In the genomic region with DNA sequence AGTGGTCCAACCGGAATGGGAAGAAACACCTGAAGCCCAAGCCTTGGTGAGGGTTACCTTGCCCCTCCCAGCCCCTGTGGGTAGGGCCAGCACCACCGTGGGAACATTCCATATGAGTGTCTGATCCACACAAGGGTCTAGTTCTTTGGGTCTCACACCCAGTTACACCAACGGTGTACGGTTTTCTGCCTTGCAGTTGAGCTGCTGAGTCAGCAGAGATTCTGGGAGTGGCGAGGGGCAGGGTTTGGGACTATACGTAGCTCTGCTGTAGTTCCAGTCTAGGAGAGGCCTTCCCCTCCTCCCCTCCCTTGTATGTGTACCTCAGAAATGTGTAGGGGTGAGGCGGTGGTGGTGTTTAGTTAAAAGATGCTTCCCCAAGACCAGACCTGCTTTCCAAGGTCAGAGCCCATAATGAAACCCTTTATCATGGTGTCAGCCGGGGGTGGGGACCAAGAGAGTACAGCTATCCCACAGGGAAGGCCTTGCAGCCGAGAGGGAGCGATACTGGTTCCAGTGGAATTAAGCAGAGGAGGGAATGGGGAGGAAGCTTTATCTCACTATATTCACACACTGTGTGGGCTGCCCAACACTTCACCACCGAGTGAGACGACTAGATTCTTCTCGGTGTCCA, we compare ENCODE assay signal across 8 mouse cellular contexts. TPM values are rescaled to one million over a fixed set of nuclear protein-coding genes. Genes with fewer than 3 reads are reported as not detected.
DNase-seq lines count a peak whose midpoint lies in the region; ATAC-seq and TF ChIP-seq lines count a peak whose summit lies in the region.

No protein-coding gene starts in this region.

- no peak for TF ChIP-seq EP300 in liver, embryonic 14.5 days (IDR thresholded peaks at IDR 0.05; ENCODE audit: low read depth)

- H3K36me3 ChIP-seq in kidney, adult 2 months (ENCODE audit: control insufficient read depth, insufficient read depth, low read length): no peaks in the 10 kb centered on the region
- H3K36me3 ChIP-seq in forebrain, embryonic 14.5 days (ENCODE audit: control insufficient read depth, insufficient read depth, low read length): no peaks in the 10 kb centered on the region
- H3K36me3 ChIP-seq in liver, embryonic 14.5 days (replicated peaks; ENCODE audit: control insufficient read depth, insufficient read depth, low read depth): no peaks in the 10 kb centered on the region
- H3K36me3 ChIP-seq in neural tube, embryonic 14.5 days (ENCODE audit: control insufficient read depth, insufficient read depth, low read length): no peaks in the 10 kb centered on the region

- H3K27me3 ChIP-seq in kidney, adult 2 months (replicated peaks; ENCODE audit: control insufficient read depth, insufficient read depth, low read length): no peaks in the 10 kb centered on the region
- H3K27me3 ChIP-seq in forebrain, embryonic 14.5 days (replicated peaks; ENCODE audit: control insufficient read depth, insufficient read depth, low read length): no peaks in the 10 kb centered on the region
- H3K27me3 ChIP-seq in liver, embryonic 14.5 days (ENCODE audit: control insufficient read depth, insufficient read depth, low read length): no peaks in the 10 kb centered on the region
- no peaks in the 10 kb centered on the region for H3K27me3 ChIP-seq in neural tube, embryonic 14.5 days (ENCODE audit: control insufficient read depth, insufficient read depth, low read length)

- peak overlapping the region; percentile 84 for H3K4me2 ChIP-seq in forebrain, embryonic 14.5 days (ENCODE audit: low read length)
- peak overlapping the region; percentile 94 for H3K4me2 ChIP-seq in liver, embryonic 14.5 days (ENCODE audit: low read depth)
- peak overlapping the region; percentile 93; the same call in 1 of the 2 replicates for H3K4me2 ChIP-seq in neural tube, embryonic 14.5 days (ENCODE audit: low read depth, low read length)

- TF ChIP-seq CTCF in kidney, adult 2 months (conservative IDR thresholded peaks at IDR 0.05; ENCODE audit: insufficient read depth, insufficient read length, low read depth, low read length): no peak
- no peak for TF ChIP-seq CTCF in liver, embryonic 14.5 days (IDR thresholded peaks at IDR 0.05; ENCODE audit: low read depth)

- H3K4me1 ChIP-seq in kidney, adult 2 months (ENCODE audit: control insufficient read depth, insufficient read depth, low read length): peaks cover 3% of the 10 kb centered on the region; the same call in 1 of the 2 replicates
- H3K4me1 ChIP-seq in forebrain, embryonic 14.5 days (ENCODE audit: control insufficient read depth, insufficient read depth, low read length): 0 out of 2 replicates have a peak, but pooled peaks cover 3% of the 10 kb centered on the region
- H3K4me1 ChIP-seq in liver, embryonic 14.5 days (replicated peaks; ENCODE audit: control insufficient read depth in 2 of 2, insufficient read depth in 2 of 2, low read length in 1 of 2): peaks cover 12 to 15% of the 10 kb centered on the region in 2 experiments
- peaks cover 4% of the 10 kb centered on the region for H3K4me1 ChIP-seq in neural tube, embryonic 14.5 days (ENCODE audit: control insufficient read depth, insufficient read depth, low read length)

- no peak overlapping the region for H3K27ac ChIP-seq in kidney, adult 2 months (ENCODE audit: insufficient read depth, low read depth, low read length)
- H3K27ac ChIP-seq in forebrain, embryonic 14.5 days (ENCODE audit: low read depth, low read length): no peak overlapping the region
- no peak overlapping the region for H3K27ac ChIP-seq in liver, embryonic 14.5 days
- H3K27ac ChIP-seq in neural tube, embryonic 14.5 days (ENCODE audit: low read depth, low read length): no peak overlapping the region

- peak; percentile 28 for DNase-seq in kidney, postnatal 10 days
- DNase-seq in kidney, adult 2 months: no peak
- no peak for DNase-seq in forebrain, embryonic 14.5 days (ENCODE audit: low spot score)
- DNase-seq in liver, embryonic 14.5 days (ENCODE audit: low read depth in 3 of 3, low spot score in 3 of 3): no peak
- DNase-seq in layer of hippocampus, adult 8-10 months (ENCODE audit: low spot score in 2 of 2): no peak
- DNase-seq in cerebellum, adult 8-10 months: no peak

- no peak overlapping the region for H3K4me3 ChIP-seq in kidney, adult 2 months (ENCODE audit: insufficient read depth, low read depth, low read length)
- no peak overlapping the region for H3K4me3 ChIP-seq in forebrain, embryonic 14.5 days (ENCODE audit: low read depth, low read length)
- no peak overlapping the region for H3K4me3 ChIP-seq in liver, embryonic 14.5 days (ENCODE audit: insufficient read depth in 1 of 2, low read depth in 2 of 2, low read length in 2 of 2)
- no peak overlapping the region for H3K4me3 ChIP-seq in neural tube, embryonic 14.5 days (ENCODE audit: low read depth, low read length)

- H3K9me3 ChIP-seq in forebrain, embryonic 14.5 days (replicated peaks; ENCODE audit: control insufficient read depth, low read length): no peaks in the 10 kb centered on the region
- H3K9me3 ChIP-seq in liver, embryonic 14.5 days (ENCODE audit: control insufficient read depth, low read length): no peaks in the 10 kb centered on the region
- no peaks in the 10 kb centered on the region for H3K9me3 ChIP-seq in neural tube, embryonic 14.5 days (ENCODE audit: control insufficient read depth, low read length)

- WGBS in kidney, adult 2 months: 50% methylated on average over 13 of the region's 13 CpGs
- WGBS in forebrain, embryonic 14.5 days: 38% methylated on average over 13 of the region's 13 CpGs
- WGBS in liver, embryonic 14.5 days (ENCODE audit: insufficient replicate concordance): 28% methylated on average over 13 of the region's 13 CpGs
- WGBS in neural tube, embryonic 14.5 days: 27% methylated on average over 13 of the region's 13 CpGs

- no peak for TF ChIP-seq POLR2A in kidney, adult 2 months (IDR thresholded peaks at IDR 0.05; ENCODE audit: low read depth, low read length)

- ATAC-seq in forebrain, embryonic 14.5 days: no peak
- no peak for ATAC-seq in liver, embryonic 14.5 days (ENCODE audit: insufficient read depth)
- no peak for ATAC-seq in neural tube, embryonic 14.5 days (ENCODE audit: low read depth)
- ATAC-seq in frontal cortex, adult (ENCODE audit: low TSS enrichment): no peak

- no peak overlapping the region for H3K9ac ChIP-seq in forebrain, embryonic 14.5 days (ENCODE audit: low read length)
- H3K9ac ChIP-seq in liver, embryonic 14.5 days (replicated peaks): 0 out of 2 replicates have a peak overlapping the region, but pooled peaks have one; percentile 11
- no peak overlapping the region for H3K9ac ChIP-seq in neural tube, embryonic 14.5 days (replicated peaks; ENCODE audit: low read depth, low read length)

RNA-seq across cellular contexts. Expression of gene Kdm5b, which starts 4.6 kb away (rescaled TPM):
- polyA plus RNA-seq in kidney, adult 2 months (2012; rRNA removed): 6.1 and 6.2 TPM in 2 replicates
- 75.3 and 88.4 TPM in 2 replicates for polyA plus RNA-seq in forebrain, embryonic 14.5 days (2014; fragmentation: Nextera tagmentation; extraction: Ambion mirVana)
- 1.5 and 1.8 TPM in 2 replicates for polyA plus RNA-seq in liver, embryonic 14.5 days (2012; rRNA removed)
- 4.2 and 4.9 TPM in 2 replicates for polyA plus RNA-seq in liver, embryonic 14.5 days (2014; fragmentation: Nextera tagmentation; extraction: Ambion mirVana)
- polyA plus RNA-seq in neural tube, embryonic 14.5 days (2014; fragmentation: Nextera tagmentation; extraction: Ambion mirVana): 89.9 and 106 TPM in 2 replicates
- 10 to 100 TPM; 66.4 to 81.0 (median 72.1) TPM for total RNA-seq in layer of hippocampus, adult 8-10 months (2022)

RNA-seq across cellular contexts. Expression of gene Mgat4e, which starts 5.9 kb away (rescaled TPM):
- 0.11 TPM in 1 of 2 replicates, not detected in the other for polyA plus RNA-seq in kidney, adult 2 months (2012; rRNA removed)
- not detected in 2 replicates for polyA plus RNA-seq in forebrain, embryonic 14.5 days (2014; fragmentation: Nextera tagmentation; extraction: Ambion mirVana)
- not detected in 2 replicates for polyA plus RNA-seq in liver, embryonic 14.5 days (2012; rRNA removed)
- not detected in 2 replicates for polyA plus RNA-seq in liver, embryonic 14.5 days (2014; fragmentation: Nextera tagmentation; extraction: Ambion mirVana)
- polyA plus RNA-seq in neural tube, embryonic 14.5 days (2014; fragmentation: Nextera tagmentation; extraction: Ambion mirVana): not detected in 2 replicates
- total RNA-seq in layer of hippocampus, adult 8-10 months (2022): not detected

Comparison
In these comparisons a context has a peak if more than half of its experiments do, and no peak if none do; other contexts are left out.
1. RNA of gene Kdm5b, which starts 4.6 kb away (polyA plus RNA-seq): 89.9 to 106 TPM in neural tube, embryonic 14.5 days and 75.3 to 88.4 TPM in forebrain, embryonic 14.5 days; 6.1 to 6.2 TPM in kidney, adult 2 months and 1.5 to 4.9 TPM in liver, embryonic 14.5 days; every median in the first group is over 10 times any median in the second.
2. Peak in every context shown above with its lines, with median percentiles within 50 percentile points of each other: H3K4me2 ChIP-seq.